Mouse (Mus musculus) lung, postnatal 0 days (tissue): Measurements from ENCODE around the gene Akap5.

Experiments
- CTCF ChIP-seq: IDR thresholded peaks from 2 replicates; pipeline ENCODE4 v1.5.1; 2016; ENCODE audit warnings: antibody characterized with exemption, mild to moderate bottlenecking
- EP300 ChIP-seq: IDR thresholded peaks from 2 replicates; pipeline ENCODE4 v1.6.1; 2016; ENCODE audit warnings: antibody characterized with exemption, mild to moderate bottlenecking, control low read depth

- TF ChIP-seq CTCF (no peak), EP300 (no peak)
Observed at GRCm38 (mm10) chr12:76367096-76367995, 42.7 kb downstream of the Akap5 start.
